Mouse (Mus musculus): Measurements from ENCODE around the gene Leap2. TPM values are rescaled to one million over a fixed set of nuclear protein-coding genes. Genes with fewer than 3 reads are reported as not detected.
"Not testable (repeated sequence)": the region's sequence is repeated elsewhere in the genome, so short reads cannot be mapped to it uniquely, and the experiment has no call there.

Gene Leap2
- polyA plus RNA-seq, 1 experiment from 2014 or later = 0.51 TPM

GRCm38 (mm10) chr11:53436338-53436737 is 13.4 kb upstream of the Leap2 start:
- no peak for ATAC-seq (ENCODE audit: extremely low read depth, insufficient number of reproducible peaks, low FRiP score, low TSS enrichment)
- Histone ChIP-seq H3K4me1 (peaks cover 10% of the 10 kb centered on the region), H3K27ac (replicated peaks) (no peak overlapping the region), H3K9me3 (no peaks in the 10 kb centered on the region), H3K27me3 (replicated peaks) (no peaks in the 10 kb centered on the region), H3K4me2 (no peak overlapping the region), H3K36me3 (no peaks in the 10 kb centered on the region), H3K9ac (no peak overlapping the region), H3K4me3 (no peak overlapping the region)
- 76% methylated on average over 6 of the region's 6 CpGs for WGBS

DNA sequence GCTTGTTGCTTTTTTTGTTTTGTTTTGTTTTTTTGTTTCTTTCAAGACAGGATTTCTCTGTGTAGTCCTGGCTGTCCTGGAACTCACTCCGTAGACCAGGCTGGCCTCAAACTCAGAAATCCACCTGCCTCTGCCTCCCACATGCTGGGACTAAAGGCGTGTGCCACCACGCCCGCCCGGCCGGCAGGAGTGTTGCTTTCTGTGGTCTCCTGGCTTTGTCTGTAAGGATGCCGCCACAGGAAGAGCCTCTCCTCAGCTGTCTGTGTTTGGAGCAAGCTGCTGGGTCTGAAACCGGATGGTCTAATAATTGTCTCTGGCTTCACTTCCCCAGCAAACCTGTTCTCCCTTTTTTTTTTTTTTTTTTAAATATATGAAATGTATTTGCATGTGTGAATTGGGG is 12.5 kb upstream of the Leap2 start:
- Histone ChIP-seq H3K4me3 (no peak overlapping the region), H3K36me3 (no peaks in the 10 kb centered on the region), H3K27ac (replicated peaks) (no peak overlapping the region), H3K4me1 (peaks cover 11% of the 10 kb centered on the region), H3K9ac (no peak overlapping the region), H3K27me3 (replicated peaks) (no peaks in the 10 kb centered on the region), H3K9me3 (no peaks in the 10 kb centered on the region), H3K4me2 (no peak overlapping the region)
- WGBS = 68% methylated on average over 8 of the region's 8 CpGs
- no peak for ATAC-seq (ENCODE audit: extremely low read depth, insufficient number of reproducible peaks, low FRiP score, low TSS enrichment)

DNA sequence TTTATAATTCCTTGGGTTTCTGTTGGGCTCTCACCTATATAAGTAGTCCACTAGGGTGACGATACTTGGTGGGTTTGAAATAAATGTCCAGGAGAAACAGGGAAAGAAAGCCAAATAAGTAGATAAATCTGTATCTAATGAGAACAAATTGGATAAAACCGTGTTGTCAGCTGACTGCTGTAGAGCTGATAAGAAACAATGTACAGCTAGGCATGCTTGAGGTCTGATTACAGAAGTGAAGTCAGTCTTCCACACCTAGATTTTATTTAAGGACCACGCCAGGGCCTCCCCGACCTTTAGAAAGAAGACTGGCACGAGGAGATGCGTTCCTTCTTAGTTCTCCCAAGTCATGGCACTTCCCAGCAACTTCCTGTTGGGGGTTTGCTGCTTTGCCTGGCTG is 10.1 kb upstream of the Leap2 start:
- Histone ChIP-seq H3K9ac (no peak overlapping the region), H3K27ac (replicated peaks) (no peak overlapping the region), H3K27me3 (replicated peaks) (no peaks in the 10 kb centered on the region), H3K4me3 (no peak overlapping the region), H3K9me3 (no peaks in the 10 kb centered on the region), H3K36me3 (peaks cover 13% of the 10 kb centered on the region), H3K4me2 (no peak overlapping the region), H3K4me1 (peaks cover 22% of the 10 kb centered on the region)
- WGBS = 30% methylated on average over 6 of the region's 6 CpGs
- no peak for ATAC-seq (ENCODE audit: extremely low read depth, insufficient number of reproducible peaks, low FRiP score, low TSS enrichment)

DNA sequence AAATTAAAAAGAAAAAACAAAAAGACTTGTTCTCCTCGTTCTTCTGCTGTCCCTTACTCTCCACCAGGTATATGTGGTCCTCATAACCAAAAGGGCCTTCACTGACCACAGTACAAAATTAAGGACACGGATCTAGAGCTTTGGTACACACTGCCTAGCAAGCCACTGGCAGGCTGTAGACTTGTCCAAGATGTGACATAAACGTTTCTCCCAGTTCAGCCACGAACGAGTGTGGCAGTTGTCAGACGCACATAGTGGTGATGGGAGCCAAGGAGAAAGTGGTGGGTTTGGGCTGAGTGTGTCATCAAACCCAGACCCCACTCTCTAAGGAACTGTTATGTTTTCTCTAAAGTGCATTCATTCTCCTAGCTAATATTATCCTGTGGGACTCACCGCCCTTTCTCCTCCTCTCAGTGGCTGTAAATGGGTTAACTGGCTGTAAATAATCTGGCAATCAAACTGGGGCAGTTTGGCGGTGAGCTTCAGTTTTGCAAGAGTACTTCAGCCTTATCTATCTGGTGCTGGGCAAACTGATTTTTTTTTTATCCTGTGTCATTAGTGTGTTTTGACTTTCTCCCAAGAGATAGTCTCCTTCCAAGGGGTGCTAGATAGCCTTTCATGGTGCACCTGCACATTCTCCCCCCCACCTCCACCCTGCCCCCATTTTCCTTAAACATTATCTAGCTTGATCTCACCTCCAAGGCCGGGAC is 8.5 kb upstream of the Leap2 start:
- Histone ChIP-seq H3K27ac (replicated peaks) (peak overlapping the region; percentile 81), H3K36me3 (peaks cover 16% of the 10 kb centered on the region), H3K4me1 (peaks cover 22% of the 10 kb centered on the region), H3K4me2 (peak overlapping the region; percentile 74), H3K9me3 (no peaks in the 10 kb centered on the region), H3K4me3 (peak overlapping the region; percentile 69), H3K9ac (peak overlapping the region; percentile 94), H3K27me3 (replicated peaks) (no peaks in the 10 kb centered on the region)
- ATAC-seq (ENCODE audit: extremely low read depth, insufficient number of reproducible peaks, low FRiP score, low TSS enrichment) = no peak
- WGBS = 13% methylated on average over 9 of the region's 9 CpGs

DNA sequence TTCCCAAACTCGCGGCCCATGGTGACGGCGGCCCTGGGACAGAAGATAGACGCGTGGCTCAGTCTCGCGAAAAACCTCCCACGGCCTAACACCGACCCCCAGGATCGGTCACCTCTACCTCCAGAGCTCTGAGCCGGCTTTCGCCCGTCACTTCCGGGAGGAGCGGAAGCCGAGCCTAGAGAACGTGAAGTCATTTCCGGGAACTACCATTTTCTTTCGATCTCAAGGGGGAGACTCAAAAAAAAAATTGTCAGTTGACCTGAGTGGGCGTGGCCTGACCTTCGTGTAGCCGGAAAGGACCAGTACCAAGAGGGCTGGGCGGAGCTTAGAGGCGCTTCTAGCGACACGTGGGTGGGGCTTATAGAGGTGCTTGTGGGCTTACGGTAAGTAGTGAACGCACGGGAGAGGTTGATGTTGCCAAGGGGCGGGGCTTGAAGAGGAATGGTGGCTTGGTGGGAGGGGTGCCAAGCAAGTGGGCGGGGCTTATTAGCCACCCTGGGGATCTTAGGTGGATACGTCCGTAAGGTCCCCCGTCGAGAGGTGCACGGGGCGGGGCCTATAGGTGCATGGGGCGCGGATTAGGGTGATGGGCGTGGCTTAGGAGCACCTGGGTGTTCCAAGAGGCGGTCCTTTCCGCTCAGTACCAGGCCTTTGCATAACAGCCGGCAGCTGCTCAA is 7.8 kb upstream of the Leap2 start, which contains the start of the genes Uqcrq and Gdf9:
Gene Uqcrq (minus strand): TSS at position 162 of the 677 bp plus-strand sequence.
Gene Gdf9 (plus strand): TSS at position 354 of the 677 bp plus-strand sequence.
- peaks cover 23% of the 10 kb centered on the region for H3K4me1 ChIP-seq
- H3K27ac ChIP-seq (replicated peaks) = peak within 1 kb of the TSS; percentile 88
- H3K9ac ChIP-seq = peak within 1 kb of the TSS; percentile 94
- peak within 1 kb of the TSS; percentile 74 for H3K4me2 ChIP-seq
- H3K36me3 ChIP-seq = peaks cover 16% of the 10 kb centered on the region
- ATAC-seq (ENCODE audit: extremely low read depth, insufficient number of reproducible peaks, low FRiP score, low TSS enrichment) = peak; percentile 93
- no peaks in the 10 kb centered on the region for H3K27me3 ChIP-seq (replicated peaks)
- WGBS = under 1% methylated on average over 44 of the region's 44 CpGs
- H3K4me3 ChIP-seq = peak within 1 kb of the TSS; percentile 69
- H3K9me3 ChIP-seq = no peaks in the 10 kb centered on the region

- under 1% methylated on average over 34 of the region's 34 CpGs for WGBS
- 0 out of 2 replicates have a peak, but pooled peaks have one; percentile 18 for ATAC-seq (ENCODE audit: extremely low read depth, insufficient number of reproducible peaks, low FRiP score, low TSS enrichment)
- peak overlapping the region; percentile 94 for H3K9ac ChIP-seq
- H3K4me1 ChIP-seq = peaks cover 26% of the 10 kb centered on the region
- H3K27ac ChIP-seq (replicated peaks) = peak overlapping the region; percentile 88
- H3K4me3 ChIP-seq = peak overlapping the region; percentile 69
- no peaks in the 10 kb centered on the region for H3K9me3 ChIP-seq
- H3K36me3 ChIP-seq = peaks cover 16% of the 10 kb centered on the region
- H3K4me2 ChIP-seq = peak overlapping the region; percentile 74
- no peaks in the 10 kb centered on the region for H3K27me3 ChIP-seq (replicated peaks)
Measured at GRCm38 (mm10) chr11:53430300-53430669, 7.3 kb upstream of the Leap2 start.

DNA sequence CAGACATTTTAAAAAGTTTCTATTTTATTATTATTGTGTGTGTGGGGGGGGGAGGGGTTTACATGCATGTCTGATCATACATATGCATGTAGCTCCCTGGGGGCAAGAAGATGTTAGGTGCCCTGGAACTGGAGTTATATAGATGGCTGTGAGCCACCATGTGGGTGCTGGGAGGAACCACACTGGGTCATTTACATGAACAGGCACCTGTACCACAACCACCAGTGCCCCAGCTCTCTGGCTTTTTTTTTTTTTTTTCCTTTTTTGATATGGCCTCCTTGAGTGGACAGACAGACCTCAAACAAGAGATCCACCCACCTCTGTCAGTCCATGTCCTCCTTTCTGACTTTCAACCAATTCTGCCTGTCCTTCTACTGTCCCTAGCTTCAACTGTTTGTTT is 6.2 kb upstream of the Leap2 start:
- peak overlapping the region; percentile 94; the same call in 1 of the 2 replicates for H3K9ac ChIP-seq
- H3K4me3 ChIP-seq = peak overlapping the region; percentile 69
- H3K27ac ChIP-seq (replicated peaks) = no peak overlapping the region
- H3K9me3 ChIP-seq = no peaks in the 10 kb centered on the region
- no peak for ATAC-seq (ENCODE audit: extremely low read depth, insufficient number of reproducible peaks, low FRiP score, low TSS enrichment)
- H3K4me2 ChIP-seq = peak overlapping the region; percentile 74
- peaks cover 33% of the 10 kb centered on the region for H3K4me1 ChIP-seq
- H3K36me3 ChIP-seq = peaks cover 16% of the 10 kb centered on the region
- no peaks in the 10 kb centered on the region for H3K27me3 ChIP-seq (replicated peaks)

DNA sequence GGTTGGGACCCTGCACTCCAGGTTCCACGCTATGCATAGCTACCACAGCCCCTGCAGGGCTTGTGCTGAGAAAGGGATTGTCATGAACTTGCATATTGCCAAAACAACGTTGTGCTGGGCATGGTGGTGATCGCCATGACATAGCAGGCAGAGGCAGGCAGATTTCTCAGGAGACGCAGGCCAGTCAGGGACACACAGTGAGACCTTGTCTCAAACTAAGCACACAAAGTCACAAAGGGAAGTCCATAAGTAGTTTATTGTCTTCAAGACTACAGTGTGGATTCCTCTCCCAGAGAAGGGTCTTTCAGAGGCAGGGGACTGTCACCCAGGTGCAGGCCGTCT is 5.7 kb upstream of the Leap2 start:
- no peaks in the 10 kb centered on the region for H3K27me3 ChIP-seq (replicated peaks)
- peaks cover 33% of the 10 kb centered on the region for H3K4me1 ChIP-seq
- 96% methylated on average over 5 of the region's 5 CpGs for WGBS
- no peak for ATAC-seq (ENCODE audit: extremely low read depth, insufficient number of reproducible peaks, low FRiP score, low TSS enrichment)
- H3K4me3 ChIP-seq = no peak overlapping the region
- no peak overlapping the region for H3K27ac ChIP-seq (replicated peaks)
- H3K9me3 ChIP-seq = no peaks in the 10 kb centered on the region
- H3K4me2 ChIP-seq = no peak overlapping the region
- H3K9ac ChIP-seq = no peak overlapping the region
- H3K36me3 ChIP-seq = peaks cover 16% of the 10 kb centered on the region

- no peak for ATAC-seq (ENCODE audit: extremely low read depth, insufficient number of reproducible peaks, low FRiP score, low TSS enrichment)
Measured at GRCm38 (mm10) chr11:53427993-53428715, 5.2 kb upstream of the Leap2 start.

GRCm38 (mm10) chr11:53426914-53427313 is 3.9 kb upstream of the Leap2 start:
- not testable (repeated sequence) for ATAC-seq (ENCODE audit: extremely low read depth, insufficient number of reproducible peaks, low FRiP score, low TSS enrichment); H3K9me3 ChIP-seq; H3K4me2 ChIP-seq; H3K4me3 ChIP-seq; H3K27me3 ChIP-seq (replicated peaks)
- Histone ChIP-seq H3K36me3 (peaks cover 23% of the 10 kb centered on the region), H3K27ac (replicated peaks) (peak overlapping the region; percentile 60), H3K4me1 (peaks cover 30% of the 10 kb centered on the region), H3K9ac (0 out of 2 replicates have a peak overlapping the region, but pooled peaks have one; percentile 52)
- WGBS = 41% methylated on average over 3 of the region's 3 CpGs

More at GRCm38 (mm10) chr11:53427993-53428715, 5.2 kb upstream of the Leap2 start:
- no peak overlapping the region for H3K4me3 ChIP-seq
- peaks cover 16% of the 10 kb centered on the region for H3K36me3 ChIP-seq
- no peak overlapping the region for H3K4me2 ChIP-seq
- no peak overlapping the region for H3K27ac ChIP-seq (replicated peaks)
- no peaks in the 10 kb centered on the region for H3K9me3 ChIP-seq
- WGBS = 84% methylated on average over 3 of the region's 3 CpGs
- H3K27me3 ChIP-seq (replicated peaks) = no peaks in the 10 kb centered on the region
- peaks cover 31% of the 10 kb centered on the region for H3K4me1 ChIP-seq
- H3K9ac ChIP-seq = no peak overlapping the region

DNA sequence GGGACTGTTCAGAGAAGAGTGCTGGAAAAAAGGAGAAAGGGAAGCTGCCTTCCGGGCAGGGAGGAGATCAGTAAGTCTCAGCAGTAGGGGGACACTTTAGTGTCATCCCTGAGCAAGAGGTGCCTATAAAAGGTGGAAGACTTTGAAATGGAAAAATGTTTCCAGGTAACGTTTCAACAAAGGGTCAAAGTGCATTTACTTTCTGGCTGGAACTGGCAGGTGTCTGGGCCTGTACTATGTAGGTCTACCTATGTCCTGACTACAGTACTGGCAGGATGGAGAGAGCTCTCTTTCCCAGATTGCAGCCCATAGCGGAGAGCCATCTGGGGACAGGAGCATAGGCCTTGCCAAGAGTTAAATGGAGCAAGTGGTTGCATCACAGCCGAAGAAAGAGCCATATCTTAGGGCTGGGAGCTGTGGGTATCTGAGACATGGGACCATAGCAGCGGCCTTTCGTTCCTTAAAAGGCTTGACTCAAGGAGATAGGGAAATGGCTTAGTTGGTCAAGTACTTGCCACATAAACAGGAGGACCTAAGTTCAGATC is 2.8 kb upstream of the Leap2 start:
- H3K4me1 ChIP-seq = peaks cover 22% of the 10 kb centered on the region
- no peak overlapping the region for H3K4me3 ChIP-seq
- H3K4me2 ChIP-seq = no peak overlapping the region
- H3K9ac ChIP-seq = no peak overlapping the region
- H3K36me3 ChIP-seq = peaks cover 32% of the 10 kb centered on the region
- 75% methylated on average over 6 of the region's 6 CpGs for WGBS
- ATAC-seq (ENCODE audit: extremely low read depth, insufficient number of reproducible peaks, low FRiP score, low TSS enrichment) = no peak
- H3K27me3 ChIP-seq (replicated peaks) = no peaks in the 10 kb centered on the region
- H3K9me3 ChIP-seq = no peaks in the 10 kb centered on the region
- H3K27ac ChIP-seq (replicated peaks) = peak overlapping the region; percentile 33; the same call in 1 of the 2 replicates

Measured in heart, embryonic 13.5 days (tissue).